21 mouse cellular contexts compared by ENCODE assay signal in the genomic region with DNA sequence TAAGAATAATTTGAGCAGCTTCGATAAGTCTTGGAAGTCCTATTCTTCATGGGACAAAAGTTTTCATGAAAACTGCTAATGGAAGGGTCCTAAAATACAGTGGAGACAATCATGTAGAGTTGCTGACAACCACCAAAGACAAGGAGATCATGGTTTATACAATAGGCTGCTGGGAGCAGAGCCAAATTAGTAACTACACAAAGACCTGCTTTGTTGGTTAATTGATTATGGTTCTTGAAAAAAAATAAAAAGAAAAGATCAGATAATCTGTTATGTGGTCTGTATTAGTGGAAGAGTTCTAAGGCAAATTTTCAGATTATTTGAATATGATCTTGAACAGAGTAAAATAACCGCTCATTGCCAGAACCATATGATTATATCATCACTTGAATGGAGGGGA. TPM values are rescaled to one million over a fixed set of nuclear protein-coding genes. Genes with fewer than 3 reads are reported as not detected.
A peak's percentile ranks its signal among the peaks of the same experiment; 100 is the strongest.
DNase-seq lines count a peak whose midpoint lies in the region.
"Had no signal": no experiment of that assay in that cellular context is flagged by ENCODE, and none has a peak within 500 bp of the region (broad histone marks: within the 10 kb centered on the region; RNA-seq: fewer than 3 reads in every experiment).

No protein-coding gene starts in this region.

- DNase-seq in retina, postnatal 1 day: peak; percentile 71
- no peak for DNase-seq in retina, embryonic 14.5 days (ENCODE audit: low spot score)
- peak; percentile 52 for DNase-seq in Muller cell, postnatal 12 days (ENCODE audit: inconsistent ontology term)
- DNase-seq in retina, postnatal 7 days (ENCODE audit: low read depth, low spot score): peak; percentile 0
- no peak for DNase-seq in adrenal gland, postnatal 36 days
- DNase-seq in kidney, postnatal 25 days: no peak
- DNase-seq: adrenal gland, adult 2 months; adrenal gland, adult 8-10 months; adrenal gland, postnatal 10 days; adrenal gland, postnatal 14 days; adrenal gland, postnatal 25 days; B cell, adult 2 months; cerebellum, adult 11 months; cerebellum, adult 11-12 months; cerebellum, adult 18-20 months; cerebellum, adult 2 months; cerebellum, adult 8-10 months had no signal

RNA-seq across cellular contexts. Expression of gene Syt10, which starts 37.3 kb away (rescaled TPM):
- total RNA-seq in adrenal gland, postnatal 36 days (2021): under 1 TPM in 1 of 2 experiments, not detected in 1; 0.17 TPM
- total RNA-seq: adrenal gland, adult 2 months; adrenal gland, postnatal 10 days; CH12.LX; ES-E14; G1E; MEL had no signal

Comparison
In these comparisons a context has a peak if more than half of its experiments do, and no peak if none do; other contexts are left out.
1. DNase-seq: peak in retina, postnatal 1 day (single experiment), Muller cell, postnatal 12 days (single experiment) and retina, postnatal 7 days (single experiment); none in retina, embryonic 14.5 days (single experiment), adrenal gland, postnatal 36 days (0 of 2) and kidney, postnatal 25 days (0 of 2).